Mouse (Mus musculus) bone marrow, adult 2 months (tissue): ENCODE measurements around the gene Tmem222. TPM values are rescaled to one million over a fixed set of nuclear protein-coding genes. Genes with fewer than 3 reads are reported as not detected.

Experiments
- H3K27ac ChIP-seq: fragments of 200-500 bp; 2 replicates; pipeline ENCODE4 v1.5.1; 2012; ENCODE audit warnings: low read depth, mild to moderate bottlenecking, control low read depth, inconsistent platforms, low read length; ENCODE audit not compliant: control insufficient read depth, poor library complexity, insufficient read depth
- H3K4me1 ChIP-seq: fragments of 200-500 bp; 2 replicates; pipeline ENCODE4 v1.6.1; 2011; ENCODE audit warnings: low read length; ENCODE audit not compliant: control insufficient read depth, insufficient read depth
- H3K4me3 ChIP-seq: fragments of 200-500 bp; replicated peaks from 2 replicates; pipeline ENCODE3; 2011; ENCODE audit warnings: mild to moderate bottlenecking, low read depth, low read length, control low read depth; ENCODE audit not compliant: control insufficient read depth
- CTCF ChIP-seq: fragments of 200-500 bp; IDR thresholded peaks from 2 replicates; pipeline ENCODE4 v1.5.1; 2011; ENCODE audit warnings: low read length, control low read depth; ENCODE audit not compliant: control insufficient read depth, insufficient read depth
- POLR2A ChIP-seq: fragments of 200-500 bp; IDR thresholded peaks from 2 replicates; pipeline ENCODE4 v1.6.1; 2011; ENCODE audit warnings: low read depth, mild to moderate bottlenecking, control low read depth, low read length, borderline replicate concordance; ENCODE audit not compliant: control insufficient read depth
- WGBS: fragments of 180-500 bp; shearing (Covaris S2); methylation state at CpG from one replicate; pipeline ENCODE4 v1.1.7; 2018; 5-methylcytosine and 5-hydroxymethylcytosine counted together
- polyA plus RNA-seq: library from polyadenylated mRNA; stranded (reverse); fragments of >200 nt; gene quantifications from 2 replicates; pipeline ENCODE4 v1.2.4, GENCODE M21; 2011; ENCODE audit warnings: low replicate concordance; ENCODE audit not compliant: missing spikeins, insufficient read depth, insufficient read length

The Tmem222 gene
- 32.6 and 38.4 TPM in 2 replicates for polyA plus RNA-seq

GRCm38 (mm10) chr4:133277104-133278026, at the start of gene Tmem222:
Gene Tmem222 (minus strand): TSS chr4:133277792.
- Histone ChIP-seq H3K27ac (peak within 1 kb of the TSS; percentile 89), H3K4me3 (peak within 1 kb of the TSS; percentile 95), H3K4me1 (peaks cover 1% of the 10 kb centered on the region; the same call in 1 of the 2 replicates)
- peak; percentile 76; the same call in 1 of the 2 replicates for TF ChIP-seq POLR2A
- TF ChIP-seq CTCF: no peak
- WGBS: under 1% methylated on average over 73 of the region's 73 CpGs

- H3K4me1 ChIP-seq: no peaks in the 10 kb centered on the region
- WGBS: 89% methylated on average over 3 of the region's 3 CpGs
- no peak for TF ChIP-seq CTCF
- no peak for TF ChIP-seq POLR2A
These were observed 42.1 kb upstream of the Tmem222 start for GRCm38 (mm10) chr4:133319667-133320066.

GRCm38 (mm10) chr4:133315991-133316390, 38.4 kb upstream of the Tmem222 start:
- Histone ChIP-seq H3K27ac (no peak overlapping the region), H3K4me1 (no peaks in the 10 kb centered on the region), H3K4me3 (no peak overlapping the region)
- TF ChIP-seq CTCF (no peak), POLR2A (no peak)
- WGBS: 91% methylated on average over 5 of the region's 5 CpGs

More at GRCm38 (mm10) chr4:133319667-133320066, 42.1 kb upstream of the Tmem222 start:
- Histone ChIP-seq H3K4me3 (no peak overlapping the region), H3K27ac (no peak overlapping the region)

- Histone ChIP-seq H3K27ac (no peak overlapping the region), H3K4me3 (no peak overlapping the region), H3K4me1 (no peaks in the 10 kb centered on the region)
- TF ChIP-seq CTCF (no peak), POLR2A (no peak)
- 78% methylated on average over 8 of the region's 8 CpGs for WGBS
These were observed 37.3 kb upstream of the Tmem222 start for GRCm38 (mm10) chr4:133314896-133315295.

GRCm38 (mm10) chr4:133309948-133310347, 32.4 kb upstream of the Tmem222 start:
- TF ChIP-seq POLR2A: no peak
- TF ChIP-seq CTCF: peak; percentile 96
- Histone ChIP-seq H3K4me1 (no peaks in the 10 kb centered on the region), H3K27ac (no peak overlapping the region), H3K4me3 (no peak overlapping the region)
- WGBS: 0% methylated on average over 3 of the region's 3 CpGs

- H3K4me1 ChIP-seq: no peaks in the 10 kb centered on the region
- H3K27ac ChIP-seq: no peak overlapping the region
- TF ChIP-seq POLR2A (no peak), CTCF (peak; percentile 73)
- H3K4me3 ChIP-seq: no peak overlapping the region
- WGBS: 66% methylated on average over 3 of the region's 3 CpGs
These were observed 29.7 kb upstream of the Tmem222 start for GRCm38 (mm10) chr4:133307331-133307730.

GRCm38 (mm10) chr4:133305825-133306224, 28.2 kb upstream of the Tmem222 start:
- 87% methylated on average over 7 of the region's 7 CpGs for WGBS
- Histone ChIP-seq H3K4me3 (no peak overlapping the region), H3K27ac (no peak overlapping the region), H3K4me1 (no peaks in the 10 kb centered on the region)
- TF ChIP-seq POLR2A (no peak), CTCF (no peak)

GRCm38 (mm10) chr4:133304770-133305169, 27.2 kb upstream of the Tmem222 start:
- 92% methylated on average over 7 of the region's 7 CpGs for WGBS
- no peaks in the 10 kb centered on the region for H3K4me1 ChIP-seq
- TF ChIP-seq CTCF: no peak
- no peak for TF ChIP-seq POLR2A
- no peak overlapping the region for H3K4me3 ChIP-seq
- no peak overlapping the region for H3K27ac ChIP-seq

- Histone ChIP-seq H3K27ac (no peak overlapping the region), H3K4me3 (no peak overlapping the region), H3K4me1 (no peaks in the 10 kb centered on the region)
- TF ChIP-seq CTCF (no peak), POLR2A (no peak)
- 76% methylated on average over 5 of the region's 5 CpGs for WGBS
These were observed 25.1 kb upstream of the Tmem222 start for GRCm38 (mm10) chr4:133302668-133303067.
